Mouse (Mus musculus) spleen, adult 2 months (tissue): ENCODE data around the gene Stim1.

Experiments
- CTCF ChIP-seq: fragments of 200-500 bp; IDR thresholded peaks from 2 replicates; pipeline ENCODE4 v1.5.1; 2011; ENCODE audit warnings: mild to moderate bottlenecking, inconsistent platforms; ENCODE audit not compliant: insufficient read depth, insufficient read length, insufficient replicate concordance; ENCODE audit errors: extremely low read depth
- POLR2A ChIP-seq: fragments of 200-500 bp; IDR thresholded peaks from 2 replicates; pipeline ENCODE4 v1.6.1; 2011; ENCODE audit warnings: low read depth, low read length, inconsistent platforms

- TF ChIP-seq POLR2A (no peak), CTCF (peak; percentile 68; the same call in 1 of the 2 replicates)
These were observed 149.8 kb downstream of the Stim1 start for GRCm38 (mm10) chr7:102417398-102417797.
